Mouse (Mus musculus) myocyte (in vitro differentiated cells): ENCODE measurements at regions not wholly inside any gene's neighbourhood (a gene's known extent, or its start where the extent isn't known, plus 50 kb on each side); places are given as distances from the start of the nearest gene placed in this dataset.

Experiments
- CEBPB ChIP-seq: IDR thresholded peaks from 2 replicates; pipeline ENCODE4 v1.6.1; 2011; ENCODE audit warnings: mild to moderate bottlenecking, moderate library complexity; ENCODE audit not compliant: poor library complexity, insufficient read depth, severe bottlenecking
- MAX ChIP-seq: IDR thresholded peaks from one replicate; pipeline ENCODE4 v1.6.1; 2011; ENCODE audit warnings: low read depth, mild to moderate bottlenecking, control low read depth
- POLR2A ChIP-seq: IDR thresholded peaks from one replicate; pipeline ENCODE4 v1.6.1; 2011; ENCODE audit warnings: low read depth, mild to moderate bottlenecking, control low read depth, moderate library complexity; ENCODE audit not compliant: insufficient read length
- REST ChIP-seq: IDR thresholded peaks from one replicate; pipeline ENCODE4 v1.6.1; 2011; ENCODE audit warnings: mild to moderate bottlenecking, control low read depth, moderate library complexity; ENCODE audit not compliant: insufficient read depth, insufficient read length
- SRF ChIP-seq: IDR thresholded peaks from one replicate; pipeline ENCODE4 v1.6.1; 2011; ENCODE audit warnings: low read depth; ENCODE audit not compliant: control insufficient read depth, insufficient read length
- USF1 ChIP-seq: IDR thresholded peaks from one replicate; pipeline ENCODE4 v1.6.1; 2011; ENCODE audit warnings: low read depth, mild to moderate bottlenecking, control low read depth, moderate library complexity

GRCm38 (mm10) chr2:51429716-51430115, 197.6 kb upstream of the Tas2r134 start:
- TF ChIP-seq POLR2A (no peak), MAX (no peak), SRF (no peak), USF1 (no peak), REST (no peak), CEBPB (no peak)
